In genomic region chr13:56853436-56853835, GRCm38 (mm10) we compare ENCODE assay signal across 22 mouse cellular contexts. TPM values are rescaled to one million over a fixed set of nuclear protein-coding genes. Genes with fewer than 3 reads are reported as not detected.
DNase-seq lines count a peak whose midpoint lies in the region; ATAC-seq and TF ChIP-seq lines count a peak whose summit lies in the region.
"Had no signal": no experiment of that assay in that cellular context is flagged by ENCODE, and none has a peak within 500 bp of the region (broad histone marks: within the 10 kb centered on the region; RNA-seq: fewer than 3 reads in every experiment).

No protein-coding gene starts in this region.

- WGBS in forebrain, embryonic 14.5 days = 44% methylated on average over 5 of the region's 5 CpGs
- WGBS in forebrain, embryonic 11.5 days = 40% methylated on average over 5 of the region's 5 CpGs
- 51% methylated on average over 5 of the region's 5 CpGs for WGBS in midbrain, embryonic 11.5 days
- WGBS in midbrain, embryonic 15.5 days = 45% methylated on average over 5 of the region's 5 CpGs

- H3K36me3 ChIP-seq in forebrain, embryonic 14.5 days (ENCODE audit: control insufficient read depth, insufficient read depth, low read length) = no peaks in the 10 kb centered on the region
- H3K36me3 ChIP-seq in forebrain, embryonic 11.5 days (ENCODE audit: control insufficient read depth, insufficient read depth, low read length) = no peaks in the 10 kb centered on the region
- H3K36me3 ChIP-seq in midbrain, embryonic 11.5 days (ENCODE audit: control insufficient read depth, insufficient read depth, low read length) = no peaks in the 10 kb centered on the region
- H3K36me3 ChIP-seq in midbrain, embryonic 15.5 days (replicated peaks) = no peaks in the 10 kb centered on the region
- H3K36me3 ChIP-seq: embryonic facial prominence, embryonic 13.5 days; hindbrain, embryonic 12.5 days; intestine, embryonic 15.5 days; liver, embryonic 15.5 days; neural tube, embryonic 15.5 days had no signal

- H3K4me2 ChIP-seq in forebrain, embryonic 14.5 days (ENCODE audit: low read length) = no peak overlapping the region
- no peak overlapping the region for H3K4me2 ChIP-seq in forebrain, embryonic 11.5 days (ENCODE audit: low read depth, low read length, severe bottlenecking)
- H3K4me2 ChIP-seq in midbrain, embryonic 11.5 days = no peak overlapping the region
- no peak overlapping the region for H3K4me2 ChIP-seq in midbrain, embryonic 15.5 days
- H3K4me2 ChIP-seq: embryonic facial prominence, embryonic 13.5 days; heart, embryonic 11.5 days; hindbrain, embryonic 12.5 days; intestine, embryonic 15.5 days; liver, embryonic 15.5 days; neural tube, embryonic 15.5 days had no signal

- H3K9me3 ChIP-seq in forebrain, embryonic 14.5 days (replicated peaks; ENCODE audit: control insufficient read depth, low read length) = no peaks in the 10 kb centered on the region
- no peaks in the 10 kb centered on the region for H3K9me3 ChIP-seq in forebrain, embryonic 11.5 days (ENCODE audit: control insufficient read depth, low read length)
- H3K9me3 ChIP-seq in midbrain, embryonic 11.5 days (ENCODE audit: control insufficient read depth, low read length) = no peaks in the 10 kb centered on the region
- H3K9me3 ChIP-seq in midbrain, embryonic 15.5 days = no peaks in the 10 kb centered on the region
- H3K9me3 ChIP-seq: embryonic facial prominence, embryonic 13.5 days; hindbrain, embryonic 12.5 days; intestine, embryonic 15.5 days; liver, embryonic 15.5 days; neural tube, embryonic 15.5 days had no signal

- DNase-seq in forebrain, embryonic 14.5 days (ENCODE audit: low spot score) = peak; percentile 33
- DNase-seq in forebrain, embryonic 11.5 days (ENCODE audit: low spot score) = no peak
- DNase-seq in midbrain, embryonic 11.5 days (ENCODE audit: low spot score, missing footprints) = peak; percentile 82
- peak; percentile 29 to 44 for DNase-seq in layer of hippocampus, adult 2 months (ENCODE audit: low spot score in 2 of 2)
- peak; percentile 26 to 43 for DNase-seq in layer of hippocampus, postnatal 14 days (ENCODE audit: low spot score in 2 of 2)
- no peak for DNase-seq in urinary bladder, postnatal 36 days (ENCODE audit: low spot score in 2 of 2)
- DNase-seq: cerebellum, postnatal 36 days; heart, postnatal 10 days; kidney, postnatal 36 days; lung, postnatal 10 days; thymus, postnatal 14 days had no signal

- no peaks in the 10 kb centered on the region for H3K4me1 ChIP-seq in forebrain, embryonic 14.5 days (ENCODE audit: control insufficient read depth, insufficient read depth, low read length)
- H3K4me1 ChIP-seq in forebrain, embryonic 11.5 days (replicated peaks; ENCODE audit: control insufficient read depth, insufficient read depth, low read length) = no peaks in the 10 kb centered on the region
- H3K4me1 ChIP-seq in midbrain, embryonic 11.5 days (ENCODE audit: control insufficient read depth, insufficient read depth, low read length) = no peaks in the 10 kb centered on the region
- H3K4me1 ChIP-seq in midbrain, embryonic 15.5 days = no peaks in the 10 kb centered on the region
- H3K4me1 ChIP-seq: embryonic facial prominence, embryonic 13.5 days; intestine, embryonic 15.5 days; liver, embryonic 15.5 days had no signal

- H3K27ac ChIP-seq in forebrain, embryonic 14.5 days (ENCODE audit: low read depth, low read length) = no peak overlapping the region
- H3K27ac ChIP-seq in forebrain, embryonic 11.5 days (ENCODE audit: low read depth, low read length) = no peak overlapping the region
- H3K27ac ChIP-seq in midbrain, embryonic 11.5 days (ENCODE audit: low read depth, low read length) = no peak overlapping the region
- H3K27ac ChIP-seq in midbrain, embryonic 15.5 days = no peak overlapping the region
- H3K27ac ChIP-seq in layer of hippocampus, adult 2 months = no peak overlapping the region
- H3K27ac ChIP-seq: embryonic facial prominence, embryonic 13.5 days; hindbrain, embryonic 12.5 days; intestine, embryonic 15.5 days; liver, embryonic 15.5 days; neural tube, embryonic 15.5 days had no signal

- no peaks in the 10 kb centered on the region for H3K27me3 ChIP-seq in forebrain, embryonic 14.5 days (replicated peaks; ENCODE audit: control insufficient read depth, insufficient read depth, low read length)
- H3K27me3 ChIP-seq in forebrain, embryonic 11.5 days (ENCODE audit: control insufficient read depth, insufficient read depth, low read length) = no peaks in the 10 kb centered on the region
- H3K27me3 ChIP-seq in midbrain, embryonic 11.5 days (ENCODE audit: control insufficient read depth, insufficient read depth, low read length) = no peaks in the 10 kb centered on the region
- no peaks in the 10 kb centered on the region for H3K27me3 ChIP-seq in midbrain, embryonic 15.5 days (replicated peaks)
- H3K27me3 ChIP-seq: embryonic facial prominence, embryonic 13.5 days; hindbrain, embryonic 12.5 days; intestine, embryonic 15.5 days; liver, embryonic 15.5 days; neural tube, embryonic 15.5 days had no signal

- no peak overlapping the region for H3K4me3 ChIP-seq in forebrain, embryonic 14.5 days (ENCODE audit: low read depth, low read length)
- no peak overlapping the region for H3K4me3 ChIP-seq in forebrain, embryonic 11.5 days (ENCODE audit: low read depth, low read length)
- H3K4me3 ChIP-seq in midbrain, embryonic 11.5 days (ENCODE audit: low read depth, low read length) = no peak overlapping the region
- H3K4me3 ChIP-seq in midbrain, embryonic 15.5 days = no peak overlapping the region
- H3K4me3 ChIP-seq in layer of hippocampus, adult 2 months = no peak overlapping the region
- H3K4me3 ChIP-seq: embryonic facial prominence, embryonic 13.5 days; hindbrain, embryonic 12.5 days; intestine, embryonic 15.5 days; liver, embryonic 15.5 days; neural tube, embryonic 15.5 days had no signal

- no peak overlapping the region for H3K9ac ChIP-seq in forebrain, embryonic 14.5 days (ENCODE audit: low read length)
- no peak overlapping the region for H3K9ac ChIP-seq in forebrain, embryonic 11.5 days (ENCODE audit: low read length)
- H3K9ac ChIP-seq in midbrain, embryonic 11.5 days (ENCODE audit: low read length) = no peak overlapping the region
- no peak overlapping the region for H3K9ac ChIP-seq in midbrain, embryonic 15.5 days
- H3K9ac ChIP-seq: embryonic facial prominence, embryonic 13.5 days; hindbrain, embryonic 12.5 days; intestine, embryonic 15.5 days; liver, embryonic 15.5 days; neural tube, embryonic 15.5 days had no signal

- TF ChIP-seq CTCF in layer of hippocampus, adult 2 months (conservative IDR thresholded peaks at IDR 0.05) = no peak

- 0 out of 2 replicates have a peak, but pooled peaks have one; percentile 23 for ATAC-seq in forebrain, embryonic 14.5 days
- ATAC-seq in forebrain, embryonic 11.5 days (replicated peaks; ENCODE audit: low FRiP score) = no peak
- no peak for ATAC-seq in midbrain, embryonic 11.5 days (ENCODE audit: low FRiP score)
- no peak for ATAC-seq in midbrain, embryonic 15.5 days (replicated peaks)
- ATAC-seq: intestine, embryonic 15.5 days; midbrain, embryonic 16.5 days had no signal

RNA-seq across cellular contexts. Expression of gene Trpc7, which starts 42.4 kb away (rescaled TPM):
- 1.5 and 2.8 TPM in 2 replicates for polyA plus RNA-seq in forebrain, embryonic 14.5 days (2014; fragmentation: Nextera tagmentation; extraction: Ambion mirVana)
- polyA plus RNA-seq in forebrain, embryonic 11.5 days (2014; fragmentation: Nextera tagmentation; extraction: Ambion mirVana) = not detected in 2 replicates
- polyA plus RNA-seq in midbrain, embryonic 11.5 days (2014; fragmentation: Nextera tagmentation; extraction: Ambion mirVana) = 0.05 TPM in 1 of 2 replicates, not detected in the other
- 5.0 and 5.9 TPM in 2 replicates for polyA plus RNA-seq in midbrain, embryonic 15.5 days (2015; fragmentation: Nextera tagmentation; extraction: Ambion mirVana)
- total RNA-seq in layer of hippocampus, adult 2 months (2021) = 1 to 10 TPM; 1.6 to 2.5 TPM
- total RNA-seq in layer of hippocampus, postnatal 14 days (2021) = 1 to 10 TPM; 2.3 to 2.9 TPM
- total RNA-seq: gastrocnemius, adult 8-10 months; granulocyte monocyte progenitor cell, adult 5-6 weeks; megakaryocyte progenitor cell, adult 5-6 weeks had no signal
- polyA plus RNA-seq: liver, embryonic 15.5 days had no signal

Comparison
In these comparisons a context has a peak if more than half of its experiments do, and no peak if none do; other contexts are left out.
1. DNase-seq: peak in forebrain, embryonic 14.5 days (single experiment), midbrain, embryonic 11.5 days (single experiment), layer of hippocampus, adult 2 months (2 of 2) and layer of hippocampus, postnatal 14 days (2 of 2); none in forebrain, embryonic 11.5 days (single experiment) and urinary bladder, postnatal 36 days (0 of 2).